Mouse (Mus musculus): ENCODE data around the gene Lrp11. TPM values are rescaled to one million over a fixed set of nuclear protein-coding genes. Genes with fewer than 3 reads are reported as not detected.

The Lrp11 gene
- polyA plus RNA-seq, 1 experiment from 2014 or later: 6.8 TPM

DNA sequence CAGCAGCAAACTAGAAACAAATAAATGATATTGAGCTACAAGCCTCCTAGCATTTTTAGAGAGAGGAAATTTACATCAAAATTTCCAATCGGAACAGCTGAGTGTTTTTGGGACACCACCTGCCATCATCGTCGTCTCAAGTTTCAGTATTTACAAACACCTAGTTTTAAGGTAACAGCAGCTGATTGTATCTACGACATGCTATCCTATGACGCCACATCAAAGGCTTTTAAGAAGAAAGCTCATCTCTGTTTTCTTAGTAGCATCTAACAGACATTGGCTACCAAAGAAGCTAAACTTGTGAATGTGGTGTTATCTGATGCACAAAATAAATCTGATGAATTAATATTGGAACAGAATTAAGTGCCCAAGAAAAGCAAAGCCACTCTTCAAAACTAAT lies 40.7 kb downstream of the Lrp11 start:
- no peak overlapping the region for H3K9ac ChIP-seq
- H3K4me2 ChIP-seq (replicated peaks): no peak overlapping the region
- 87% methylated on average over 5 of the region's 5 CpGs for WGBS
- H3K9me3 ChIP-seq: no peaks in the 10 kb centered on the region
- no peaks in the 10 kb centered on the region for H3K27me3 ChIP-seq (replicated peaks)
- ATAC-seq: no peak
- H3K4me3 ChIP-seq (replicated peaks): no peak overlapping the region
- H3K27ac ChIP-seq: no peak overlapping the region
- H3K4me1 ChIP-seq (replicated peaks): no peaks in the 10 kb centered on the region
- H3K36me3 ChIP-seq: no peaks in the 10 kb centered on the region

GRCm38 (mm10) chr10:7630951-7631720 lies 41.5 kb downstream of the Lrp11 start:
- no peaks in the 10 kb centered on the region for H3K27me3 ChIP-seq (replicated peaks)
- no peak overlapping the region for H3K4me2 ChIP-seq (replicated peaks)
- no peak overlapping the region for H3K4me3 ChIP-seq (replicated peaks)
- no peaks in the 10 kb centered on the region for H3K9me3 ChIP-seq
- no peak overlapping the region for H3K27ac ChIP-seq
- no peaks in the 10 kb centered on the region for H3K36me3 ChIP-seq
- H3K4me1 ChIP-seq (replicated peaks): no peaks in the 10 kb centered on the region
- ATAC-seq: no peak
- no peak overlapping the region for H3K9ac ChIP-seq
- 64% methylated on average over 16 of the region's 16 CpGs for WGBS

DNA sequence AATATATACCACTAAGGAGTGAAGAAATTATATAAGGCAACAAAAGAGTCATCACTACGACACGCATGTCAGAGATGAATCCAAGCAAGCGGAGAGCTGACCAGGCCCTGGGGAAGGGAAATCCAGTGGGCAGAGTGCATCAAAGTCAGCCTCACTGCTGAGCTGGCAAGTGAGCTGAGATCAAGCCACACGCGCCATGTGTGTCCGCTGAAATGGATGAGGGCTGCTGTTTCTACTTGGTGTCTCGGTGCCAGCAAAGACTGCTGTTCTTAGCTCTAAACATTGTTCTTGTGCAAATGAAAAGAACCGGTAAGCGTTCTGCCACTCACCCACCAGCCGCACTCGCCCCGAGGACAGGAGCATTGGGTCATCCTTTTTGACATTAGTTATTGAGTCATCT lies 50.8 kb downstream of the Lrp11 start:
- H3K9me3 ChIP-seq: no peaks in the 10 kb centered on the region
- H3K36me3 ChIP-seq: peaks cover 28% of the 10 kb centered on the region
- ATAC-seq: no peak
- H3K4me1 ChIP-seq (replicated peaks): no peaks in the 10 kb centered on the region
- 96% methylated on average over 12 of the region's 12 CpGs for WGBS
- H3K9ac ChIP-seq: no peak overlapping the region
- no peaks in the 10 kb centered on the region for H3K27me3 ChIP-seq (replicated peaks)
- H3K4me3 ChIP-seq (replicated peaks): no peak overlapping the region
- no peak overlapping the region for H3K4me2 ChIP-seq (replicated peaks)
- H3K27ac ChIP-seq: no peak overlapping the region

GRCm38 (mm10) chr10:7645911-7646310 lies 56.3 kb downstream of the Lrp11 start:
- Histone ChIP-seq H3K4me3 (replicated peaks) (no peak overlapping the region), H3K36me3 (peaks cover 17% of the 10 kb centered on the region), H3K27me3 (replicated peaks) (no peaks in the 10 kb centered on the region), H3K4me2 (replicated peaks) (no peak overlapping the region), H3K9me3 (no peaks in the 10 kb centered on the region), H3K9ac (no peak overlapping the region), H3K27ac (no peak overlapping the region), H3K4me1 (replicated peaks) (no peaks in the 10 kb centered on the region)
- no peak for ATAC-seq
- 88% methylated on average over 2 of the region's 2 CpGs for WGBS

DNA sequence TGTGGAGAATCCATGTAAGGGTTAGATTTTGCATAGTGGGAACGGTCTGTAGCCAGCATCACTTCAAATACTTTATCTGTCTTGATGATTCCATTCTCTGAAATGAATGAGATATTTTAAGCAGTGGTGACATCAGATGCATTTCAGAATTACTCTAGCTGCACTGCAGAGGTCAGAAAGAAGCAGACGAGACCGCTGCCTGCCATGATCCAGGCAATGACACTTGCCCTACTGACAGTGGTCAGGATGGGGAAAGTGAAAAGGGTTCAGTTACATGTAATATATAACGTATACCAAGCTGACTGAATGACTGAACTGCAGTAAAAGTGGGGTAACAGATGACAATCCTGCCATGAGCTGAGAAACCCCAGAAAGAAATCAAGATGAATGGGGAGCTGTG lies 59.5 kb downstream of the Lrp11 start:
- 87% methylated on average over 4 of the region's 4 CpGs for WGBS
- Histone ChIP-seq H3K9ac (no peak overlapping the region), H3K27ac (no peak overlapping the region), H3K36me3 (peaks cover 7% of the 10 kb centered on the region; the same call in 1 of the 2 replicates), H3K4me2 (replicated peaks) (no peak overlapping the region), H3K4me3 (replicated peaks) (no peak overlapping the region), H3K4me1 (replicated peaks) (no peaks in the 10 kb centered on the region), H3K27me3 (replicated peaks) (no peaks in the 10 kb centered on the region), H3K9me3 (no peaks in the 10 kb centered on the region)
- ATAC-seq: no peak

DNA sequence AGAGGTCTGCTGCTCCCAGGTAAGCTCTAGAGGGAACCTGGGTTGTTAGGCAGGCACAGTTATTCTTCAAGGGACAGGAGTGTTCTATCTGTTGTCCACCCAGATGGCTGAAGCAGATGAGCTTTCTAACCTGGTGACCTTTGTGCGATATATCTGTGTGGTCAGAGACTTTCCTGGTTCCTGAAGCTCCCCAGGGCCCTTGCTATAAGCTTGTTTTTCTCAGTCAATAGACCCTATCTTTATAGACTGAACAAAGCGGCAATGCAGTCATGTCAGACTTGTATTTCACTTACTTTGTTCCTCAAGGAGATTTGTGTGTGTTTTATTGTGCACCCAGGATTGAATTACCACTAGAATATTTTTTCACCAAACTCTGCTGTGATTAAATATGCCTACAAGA lies 61.5 kb downstream of the Lrp11 start:
- Histone ChIP-seq H3K27ac (no peak overlapping the region), H3K4me2 (replicated peaks) (no peak overlapping the region), H3K9ac (no peak overlapping the region), H3K27me3 (replicated peaks) (no peaks in the 10 kb centered on the region), H3K4me1 (replicated peaks) (no peaks in the 10 kb centered on the region), H3K4me3 (replicated peaks) (no peak overlapping the region), H3K36me3 (peaks cover 7% of the 10 kb centered on the region; the same call in 1 of the 2 replicates), H3K9me3 (no peaks in the 10 kb centered on the region)
- no peak for ATAC-seq
- WGBS: 94% methylated on average over 2 of the region's 2 CpGs

DNA sequence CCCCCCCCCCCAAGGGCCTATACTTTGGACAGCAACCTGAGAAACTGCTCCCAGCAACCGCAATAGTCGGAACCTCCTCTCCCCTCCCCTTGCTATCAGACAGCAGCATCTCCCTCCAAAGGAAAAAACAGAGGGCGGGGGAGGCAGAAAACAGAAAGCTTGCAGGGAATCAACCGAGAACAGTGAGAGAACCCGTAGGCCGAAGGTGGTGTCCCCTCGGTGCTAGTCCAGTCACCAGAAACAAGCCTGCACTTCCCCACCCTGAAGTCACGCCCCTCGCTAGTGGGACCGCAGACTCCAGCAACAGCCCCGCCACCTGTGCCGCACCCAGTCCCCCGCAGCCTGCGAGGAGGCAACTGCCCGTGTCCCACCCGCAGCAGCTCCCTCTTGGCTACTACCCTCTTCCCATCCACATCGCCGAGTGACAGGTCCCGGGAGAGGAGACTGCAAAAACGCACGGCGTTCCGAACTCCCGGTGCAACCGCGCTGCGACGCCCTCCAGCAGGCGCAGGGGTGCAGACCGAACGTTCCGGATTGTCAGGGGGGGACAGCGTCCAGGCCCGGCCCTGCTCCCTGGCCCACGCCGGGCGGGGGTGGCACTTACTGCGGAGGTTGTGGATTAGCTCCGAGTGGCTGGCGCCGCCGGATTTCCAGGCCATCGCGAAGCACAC lies 73.0 kb downstream of the Lrp11 start:
- H3K9ac ChIP-seq: peak overlapping the region; percentile 81
- peak overlapping the region; percentile 82 for H3K4me2 ChIP-seq (replicated peaks)
- ATAC-seq: peak; percentile 82
- no peaks in the 10 kb centered on the region for H3K9me3 ChIP-seq
- H3K36me3 ChIP-seq: no peaks in the 10 kb centered on the region
- peak overlapping the region; percentile 94 for H3K27ac ChIP-seq
- peak overlapping the region; percentile 94 for H3K4me3 ChIP-seq (replicated peaks)
- no peaks in the 10 kb centered on the region for H3K27me3 ChIP-seq (replicated peaks)
- under 1% methylated on average over 44 of the region's 44 CpGs for WGBS
- H3K4me1 ChIP-seq (replicated peaks): 0 out of 2 replicates have a peak, but pooled peaks cover 4% of the 10 kb centered on the region

GRCm38 (mm10) chr10:7663159-7664026 lies 73.8 kb downstream of the Lrp11 start:
- Histone ChIP-seq H3K4me3 (replicated peaks) (peak overlapping the region; percentile 94), H3K9ac (peak overlapping the region; percentile 81), H3K9me3 (no peaks in the 10 kb centered on the region), H3K4me1 (replicated peaks) (peaks cover 8% of the 10 kb centered on the region), H3K27me3 (replicated peaks) (no peaks in the 10 kb centered on the region), H3K36me3 (no peaks in the 10 kb centered on the region), H3K4me2 (replicated peaks) (peak overlapping the region; percentile 82), H3K27ac (peak overlapping the region; percentile 94)
- under 1% methylated on average over 64 of the region's 64 CpGs for WGBS
- peak; percentile 93 for ATAC-seq

DNA sequence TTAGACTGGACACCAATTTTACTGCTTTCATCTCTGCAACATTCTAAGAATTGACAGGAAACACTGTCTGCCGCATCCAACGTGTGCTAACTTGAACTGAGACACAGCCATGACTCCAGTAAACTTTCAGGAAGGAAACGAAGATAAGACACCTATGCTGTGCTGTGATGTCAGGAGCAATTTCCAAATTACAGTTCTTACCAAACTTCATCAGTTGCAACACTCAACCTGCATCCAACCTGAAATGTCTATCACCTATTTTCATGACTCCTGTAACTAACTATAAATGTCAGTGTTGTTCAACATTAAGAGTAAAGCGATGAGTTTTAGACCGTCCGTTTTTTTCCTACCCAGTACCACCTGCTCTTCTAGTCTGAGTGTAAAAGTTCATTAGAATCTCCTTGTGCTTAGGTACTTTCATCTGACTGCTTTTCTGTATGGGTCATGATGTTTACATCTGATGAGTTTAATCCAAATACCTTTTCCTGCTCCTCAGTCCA lies 74.5 kb downstream of the Lrp11 start:
- H3K36me3 ChIP-seq: no peaks in the 10 kb centered on the region
- peak overlapping the region; percentile 94; the same call in 1 of the 2 replicates for H3K27ac ChIP-seq
- no peak for ATAC-seq
- H3K9me3 ChIP-seq: no peaks in the 10 kb centered on the region
- H3K4me1 ChIP-seq (replicated peaks): peaks cover 9% of the 10 kb centered on the region
- no peaks in the 10 kb centered on the region for H3K27me3 ChIP-seq (replicated peaks)
- H3K9ac ChIP-seq: peak overlapping the region; percentile 81; the same call in 1 of the 2 replicates
- WGBS: 57% methylated on average over 6 of the region's 6 CpGs
- peak overlapping the region; percentile 94 for H3K4me3 ChIP-seq (replicated peaks)
- peak overlapping the region; percentile 82 for H3K4me2 ChIP-seq (replicated peaks)

DNA sequence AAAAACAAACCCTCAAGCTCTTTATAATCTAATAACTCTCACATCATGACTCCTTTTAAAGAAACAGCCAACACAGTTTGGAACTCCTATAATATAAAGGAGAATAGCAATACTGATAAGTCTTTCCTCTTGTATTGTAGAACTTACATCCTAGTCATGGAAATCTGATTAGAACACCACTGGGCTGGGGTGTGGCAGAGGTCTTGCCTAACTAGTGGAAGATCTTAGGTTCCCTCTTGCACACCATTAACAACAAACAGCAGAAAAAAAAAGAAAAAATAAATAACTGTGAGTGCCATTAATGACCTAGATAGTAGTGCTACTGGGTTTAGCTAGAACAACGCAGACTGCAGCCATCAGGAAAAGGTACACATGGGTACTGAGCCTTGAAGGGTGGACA lies 75.3 kb downstream of the Lrp11 start:
- H3K4me3 ChIP-seq (replicated peaks): no peak overlapping the region
- H3K36me3 ChIP-seq: 0 out of 2 replicates have a peak, but pooled peaks cover 1% of the 10 kb centered on the region
- no peak overlapping the region for H3K9ac ChIP-seq
- peaks cover 9% of the 10 kb centered on the region for H3K4me1 ChIP-seq (replicated peaks)
- no peaks in the 10 kb centered on the region for H3K27me3 ChIP-seq (replicated peaks)
- no peak overlapping the region for H3K27ac ChIP-seq
- WGBS: 88% methylated on average over 1 of the region's 1 CpGs
- no peak overlapping the region for H3K4me2 ChIP-seq (replicated peaks)
- H3K9me3 ChIP-seq: no peaks in the 10 kb centered on the region
- no peak for ATAC-seq

GRCm38 (mm10) chr10:7667342-7667802 lies 77.8 kb downstream of the Lrp11 start, which contains the start of gene Nup43:
Gene Nup43, plus strand, starts transcription at chr10:7667503.
- H3K27ac ChIP-seq: peak within 1 kb of the TSS; percentile 77
- H3K9me3 ChIP-seq: no peaks in the 10 kb centered on the region
- H3K9ac ChIP-seq: peak within 1 kb of the TSS; percentile 64

GRCm38 (mm10) chr10:7673673-7674072 lies 84.1 kb downstream of the Lrp11 start:
- H3K4me2 ChIP-seq (replicated peaks): no peak overlapping the region
- no peak overlapping the region for H3K27ac ChIP-seq
- no peak overlapping the region for H3K4me3 ChIP-seq (replicated peaks)
- 74% methylated on average over 1 of the region's 1 CpGs for WGBS
- ATAC-seq: peak; percentile 55
- no peaks in the 10 kb centered on the region for H3K9me3 ChIP-seq
- no peaks in the 10 kb centered on the region for H3K27me3 ChIP-seq (replicated peaks)
- H3K9ac ChIP-seq: no peak overlapping the region
- H3K36me3 ChIP-seq: peaks cover 33% of the 10 kb centered on the region
- no peaks in the 10 kb centered on the region for H3K4me1 ChIP-seq (replicated peaks)

More at GRCm38 (mm10) chr10:7667342-7667802, 77.8 kb downstream of the Lrp11 start, which contains the start of gene Nup43:
- WGBS: under 1% methylated on average over 24 of the region's 24 CpGs
- Histone ChIP-seq H3K4me1 (replicated peaks) (peaks cover 9% of the 10 kb centered on the region), H3K4me3 (replicated peaks) (peak within 1 kb of the TSS; percentile 84), H3K27me3 (replicated peaks) (no peaks in the 10 kb centered on the region), H3K4me2 (replicated peaks) (peak within 1 kb of the TSS; percentile 75), H3K36me3 (peaks cover 8% of the 10 kb centered on the region; the same call in 1 of the 2 replicates)
- peak; percentile 83 for ATAC-seq

Data from intestine, embryonic 15.5 days (tissue).